Mouse (Mus musculus) spleen, adult 2 months (tissue): ENCODE results near the gene Diexf.

Experiments
- CTCF ChIP-seq: fragments of 200-500 bp; IDR thresholded peaks from 2 replicates; pipeline ENCODE4 v1.5.1; 2011; ENCODE audit warnings: mild to moderate bottlenecking, inconsistent platforms; ENCODE audit not compliant: insufficient read depth, insufficient read length, insufficient replicate concordance; ENCODE audit errors: extremely low read depth
- POLR2A ChIP-seq: fragments of 200-500 bp; IDR thresholded peaks from 2 replicates; pipeline ENCODE4 v1.6.1; 2011; ENCODE audit warnings: low read depth, low read length, inconsistent platforms

DNA sequence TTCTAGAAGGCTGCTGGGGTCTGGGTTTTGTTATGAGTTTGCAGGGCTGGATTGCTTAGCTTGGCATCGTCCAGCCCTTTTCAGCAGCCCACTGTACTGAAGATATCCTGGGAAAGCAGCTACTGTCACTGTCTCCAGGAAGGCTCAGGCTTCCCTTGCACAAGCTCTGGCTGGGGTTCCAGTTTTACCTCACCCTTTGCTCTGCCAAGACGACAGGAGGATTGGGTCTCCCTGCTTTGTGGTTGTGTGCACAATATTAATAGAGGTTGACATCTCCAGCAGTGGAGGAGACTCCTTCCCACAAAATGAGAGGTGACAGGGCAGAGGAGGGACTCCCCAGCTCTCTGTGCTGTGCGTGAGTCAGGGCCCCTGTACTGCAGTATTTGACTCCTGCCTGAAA, 19.2 kb upstream of the Diexf start:
- no peak for TF ChIP-seq POLR2A
- no peak for TF ChIP-seq CTCF
